Mouse (Mus musculus) right cerebral cortex, postnatal 36 days (tissue): Measurements from ENCODE around the gene Tuba8.

Experiments used
- DNase-seq, 2 experiments: peaks; one replicate each; pipeline ENCODE4 v3.0.0; 2022; ENCODE audit warnings: low spot score in 2 of 2, mixed read lengths in 1 of 2

Tuba8 gene

DNA sequence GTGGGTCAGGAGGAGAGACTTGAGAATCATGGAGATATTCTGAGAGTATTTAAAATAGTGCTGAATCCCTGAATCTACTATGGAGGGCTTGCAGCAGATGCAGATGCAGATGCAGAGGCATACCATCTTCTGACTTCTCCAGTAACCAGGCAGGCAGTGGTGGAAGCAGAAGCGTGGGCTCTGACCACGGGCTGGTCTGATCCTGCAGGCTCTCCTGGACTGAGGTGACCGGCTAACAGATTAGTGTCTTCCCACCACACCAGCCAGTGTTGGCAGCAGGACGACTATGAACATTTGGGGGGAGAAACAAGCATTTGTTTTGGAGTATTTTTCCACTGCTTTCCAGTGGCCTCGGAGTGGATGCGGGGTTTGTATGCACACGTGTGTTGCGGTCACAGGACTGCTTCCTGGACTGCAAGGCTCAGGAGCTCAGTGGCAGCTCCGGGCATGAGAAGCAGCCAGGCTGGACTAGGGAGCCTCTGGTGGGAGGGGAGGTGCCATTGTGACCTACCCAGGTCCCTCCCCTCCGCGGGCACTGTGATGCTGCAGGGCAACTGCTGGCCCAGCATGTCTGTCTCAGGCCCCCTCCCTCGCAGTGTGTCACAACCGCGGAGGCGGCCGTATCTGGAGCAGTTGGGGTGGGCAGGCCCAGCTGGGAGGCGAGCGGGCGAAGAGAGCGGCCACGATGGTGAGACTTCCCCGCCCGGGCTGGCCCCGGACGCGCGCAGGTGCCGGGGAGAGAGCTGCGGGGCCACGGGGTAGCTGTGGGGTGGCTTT is at the start of gene Tuba8:
Tuba8 (plus strand) TSS at position 548 of the 777 bp plus-strand sequence.
- peak; percentile 56 to 66 for DNase-seq

GRCm38 (mm10) chr6:121162616-121163015 is 47.9 kb upstream of the Tuba8 start:
- DNase-seq: no peak

GRCm38 (mm10) chr6:121166098-121166552 is 44.4 kb upstream of the Tuba8 start:
- DNase-seq: no peak

- no peak for DNase-seq
These were observed 43.0 kb upstream of the Tuba8 start for GRCm38 (mm10) chr6:121167381-121167975.

- DNase-seq: no peak
These were observed 39.4 kb upstream of the Tuba8 start for GRCm38 (mm10) chr6:121171102-121171501.

GRCm38 (mm10) chr6:121173471-121173870 is 37.0 kb upstream of the Tuba8 start:
- DNase-seq: no peak

DNA sequence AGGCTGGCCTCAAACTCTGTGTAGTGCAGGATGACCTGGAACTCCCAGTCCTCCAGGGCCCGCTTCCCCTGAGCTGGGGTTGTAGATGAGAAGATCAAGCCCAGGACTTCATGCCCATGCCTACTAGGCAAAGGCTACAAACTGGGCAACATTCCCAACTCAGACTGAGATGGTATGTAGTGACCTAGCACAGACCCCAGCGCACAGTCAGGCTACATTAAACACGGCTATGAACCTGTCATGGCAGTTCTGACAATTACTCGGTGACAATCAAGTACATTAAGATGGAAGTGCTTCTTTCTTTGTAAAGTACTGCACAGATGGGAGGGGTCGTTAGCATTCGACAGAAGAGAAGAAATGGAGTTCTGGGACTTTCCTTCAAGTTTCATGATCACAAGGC is 35.7 kb upstream of the Tuba8 start:
- DNase-seq: no peak

DNA sequence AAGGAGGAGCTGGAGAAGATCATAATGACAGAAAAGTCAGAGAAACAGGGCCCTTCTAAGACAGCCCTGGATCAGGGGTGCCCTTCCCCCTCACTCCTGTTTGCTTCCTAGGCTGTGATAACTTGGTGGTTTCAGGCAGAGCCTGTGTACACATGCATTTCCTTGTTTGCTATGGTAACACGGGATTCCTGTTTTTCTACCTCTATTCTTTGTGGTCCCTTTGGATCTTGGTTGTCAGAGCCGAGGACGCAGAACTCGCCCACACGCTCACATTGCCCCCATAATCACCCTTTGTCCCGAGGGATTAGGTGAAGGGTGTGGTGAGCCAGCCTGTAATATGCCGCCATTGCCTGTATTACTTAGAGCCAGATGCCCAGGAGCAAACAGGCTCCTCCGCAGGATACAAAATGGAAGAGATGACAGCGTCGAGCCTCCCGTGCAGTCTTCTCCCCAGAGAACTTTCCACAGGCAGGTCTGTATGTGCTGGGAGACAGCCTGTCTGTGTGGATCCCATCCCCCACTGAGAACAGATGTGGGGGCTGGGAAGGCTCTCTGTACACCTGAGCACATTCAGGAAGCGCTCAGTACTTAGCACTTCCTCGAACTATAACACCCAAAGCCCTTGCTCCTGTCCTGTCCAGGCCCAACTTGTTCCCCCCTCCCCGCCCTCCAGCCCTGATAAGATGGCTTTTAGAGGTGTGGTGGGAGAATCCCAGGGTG is 34.3 kb upstream of the Tuba8 start:
- no peak for DNase-seq

GRCm38 (mm10) chr6:121176731-121177098 is 33.8 kb upstream of the Tuba8 start:
- DNase-seq: no peak

- DNase-seq: no peak
These were observed 33.3 kb upstream of the Tuba8 start for GRCm38 (mm10) chr6:121177118-121177708.

- DNase-seq: peak; percentile 30 to 52
These were observed 31.7 kb upstream of the Tuba8 start for GRCm38 (mm10) chr6:121178700-121179358.

- no peak for DNase-seq
These were observed 30.6 kb upstream of the Tuba8 start for GRCm38 (mm10) chr6:121179846-121180245.

- DNase-seq: peak; percentile 85 to 87
These were observed 26.9 kb upstream of the Tuba8 start, which contains the start of gene Pex26 for GRCm38 (mm10) chr6:121183414-121184173. Gene Pex26, plus strand, starts transcription at chr6:121183667.

DNA sequence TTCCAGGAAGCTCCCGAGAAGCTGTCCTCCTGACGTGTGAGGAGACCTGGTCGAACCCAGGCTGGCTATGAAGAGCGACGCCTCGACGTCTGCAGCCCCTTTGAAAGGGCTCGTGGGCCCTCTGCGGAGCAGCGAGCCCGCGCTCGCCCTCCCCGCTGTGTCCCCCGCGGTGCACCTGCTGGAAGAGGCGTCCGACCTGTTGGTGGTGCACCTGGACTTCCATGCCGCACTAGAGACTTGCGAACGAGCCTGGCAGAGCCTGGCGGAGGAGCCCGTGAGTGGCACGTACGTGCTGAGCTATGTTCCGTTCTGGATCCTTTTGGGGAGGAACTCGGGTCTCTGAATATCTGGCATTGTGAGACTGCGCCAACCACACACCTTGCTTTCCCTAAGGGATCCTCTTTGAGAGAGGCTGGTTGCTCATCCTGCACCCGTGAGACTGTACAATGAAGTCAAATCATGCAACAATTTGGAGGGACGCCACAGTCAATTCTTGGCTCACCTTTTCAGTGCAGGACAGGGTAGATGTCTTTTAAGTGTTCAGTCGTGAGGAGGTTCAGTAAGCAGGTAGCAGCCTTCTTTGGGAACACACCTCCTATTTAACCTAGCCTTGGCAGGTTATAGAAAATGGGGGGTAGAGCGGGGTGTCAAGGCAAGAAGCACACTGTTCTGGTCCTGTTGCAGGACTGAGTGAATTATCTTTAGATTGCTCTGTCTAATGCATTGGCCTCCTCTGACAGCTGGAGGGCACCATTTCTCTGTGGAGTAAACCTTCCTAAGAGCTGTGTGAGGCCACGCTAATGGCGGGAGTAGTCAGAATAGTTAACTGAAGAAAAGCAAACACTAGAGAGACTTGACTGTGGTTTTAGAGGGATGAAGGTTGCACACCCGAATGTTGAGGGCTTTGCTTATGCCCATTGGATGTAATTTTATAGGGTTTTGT is 26.0 kb upstream of the Tuba8 start:
- DNase-seq: no peak

DNA sequence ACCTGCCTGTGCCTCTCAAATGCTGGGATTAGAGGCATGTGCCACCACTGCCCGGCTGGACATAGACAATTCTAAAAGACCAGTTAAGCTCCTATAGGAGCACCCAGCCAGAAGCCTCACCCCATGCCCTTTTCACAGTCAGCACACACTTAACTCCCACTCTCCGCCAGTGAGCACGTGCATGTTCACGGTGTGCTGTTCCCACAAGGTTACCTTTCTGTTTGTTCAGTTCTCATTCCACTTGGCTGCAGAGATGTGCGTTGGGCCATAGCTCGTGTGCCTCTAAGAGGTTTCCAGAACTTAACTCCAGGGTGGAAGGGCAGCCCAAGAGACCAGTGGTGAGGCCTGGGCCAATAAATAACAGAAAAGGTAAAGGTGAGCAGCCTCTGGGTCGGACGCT is 25.3 kb upstream of the Tuba8 start:
- DNase-seq: no peak

GRCm38 (mm10) chr6:121191261-121192009 is 19.1 kb upstream of the Tuba8 start:
- no peak for DNase-seq

DNA sequence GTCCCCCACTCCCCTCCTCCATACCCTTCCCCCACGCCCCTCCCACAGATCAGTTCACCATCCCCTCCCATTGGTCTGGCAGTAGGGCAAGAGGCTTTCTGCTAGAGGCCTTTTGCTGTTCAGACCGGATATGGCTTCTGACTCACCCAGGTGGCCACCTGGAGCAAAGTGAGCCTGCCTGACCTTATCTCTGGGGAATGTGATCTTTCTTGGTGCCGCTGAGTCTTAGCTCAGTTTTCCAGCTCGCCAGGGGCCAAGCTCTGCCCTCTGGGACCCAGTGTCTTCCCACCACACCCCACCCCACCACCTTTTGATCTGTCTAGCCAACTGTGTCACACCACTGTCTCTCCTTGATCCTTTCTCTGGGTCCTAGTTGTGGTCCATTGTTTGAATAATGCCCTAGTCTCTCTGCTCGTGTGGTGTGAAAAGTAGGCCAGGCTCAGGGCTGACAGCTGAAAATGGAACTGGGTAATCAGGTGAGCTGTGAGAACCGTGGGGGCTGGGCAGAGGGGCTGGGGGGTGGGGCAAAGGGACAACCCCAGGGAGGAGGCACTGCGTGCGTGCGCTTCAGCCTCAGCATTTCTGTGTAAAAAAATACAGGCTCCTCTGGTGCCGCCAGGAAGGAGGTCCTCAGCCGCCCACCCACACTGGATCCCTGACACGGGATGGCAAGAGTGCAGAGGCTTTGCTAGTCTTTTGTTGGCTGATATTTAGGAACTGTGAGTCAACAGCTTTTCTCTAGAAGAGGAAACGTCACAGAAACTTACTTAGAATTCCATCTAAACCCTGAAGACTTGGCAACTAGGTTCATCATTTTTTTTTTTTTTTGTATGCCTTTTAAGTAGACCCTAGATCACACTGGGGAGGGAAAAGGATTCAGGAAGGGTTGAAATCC is 16.2 kb upstream of the Tuba8 start:
- no peak for DNase-seq
